Mouse (Mus musculus) midbrain, embryonic 13.5 days (tissue): ENCODE results near the gene Apon. TPM values are rescaled to one million over a fixed set of nuclear protein-coding genes. Genes with fewer than 3 reads are reported as not detected.
"Not testable (repeated sequence)": the region's sequence is repeated elsewhere in the genome, so short reads cannot be mapped to it uniquely, and the experiment has no call there.

Experiments
- ATAC-seq: fragments of 200-750 bp; cut with Nextera tagmentation; 2 replicates; pipeline ENCODE4 v1.8.0; 2017; ENCODE audit warnings: mild to moderate bottlenecking, moderate TSS enrichment, moderate library complexity
- H3K27ac ChIP-seq: fragments of 300-500 bp; sonication (generic); 2 replicates; pipeline ENCODE4 v1.5.1; 2015; ENCODE audit warnings: inconsistent platforms, mild to moderate bottlenecking, moderate library complexity
- H3K27me3 ChIP-seq: fragments of 300-500 bp; sonication (generic); 2 replicates; pipeline ENCODE4 v1.6.1; 2015; ENCODE audit warnings: mild to moderate bottlenecking, inconsistent platforms
- H3K36me3 ChIP-seq: fragments of 300-500 bp; sonication (generic); 2 replicates; pipeline ENCODE4 v1.6.1; 2015; ENCODE audit warnings: mild to moderate bottlenecking, inconsistent platforms
- H3K4me1 ChIP-seq: fragments of 300-500 bp; sonication (generic); replicated peaks from 2 replicates; pipeline ENCODE4 v1.6.1; 2015; ENCODE audit warnings: inconsistent platforms
- H3K4me2 ChIP-seq: fragments of 300-500 bp; sonication (generic); replicated peaks from 2 replicates; pipeline ENCODE4 v1.6.1; 2015; ENCODE audit warnings: moderate library complexity, mild to moderate bottlenecking, inconsistent platforms
- H3K4me3 ChIP-seq: fragments of 300-500 bp; sonication (generic); replicated peaks from 2 replicates; pipeline ENCODE4 v1.5.1; 2015; ENCODE audit warnings: mild to moderate bottlenecking, inconsistent platforms
- H3K9ac ChIP-seq: fragments of 300-500 bp; sonication (generic); replicated peaks from 2 replicates; pipeline ENCODE4 v1.6.1; 2015; ENCODE audit warnings: mild to moderate bottlenecking, inconsistent platforms
- H3K9me3 ChIP-seq: fragments of 300-500 bp; sonication (generic); 2 replicates; pipeline ENCODE4 v1.6.1; 2016; ENCODE audit warnings: mild to moderate bottlenecking, inconsistent platforms
- WGBS: fragments of 180-500 bp; shearing (Covaris S2); methylation state at CpG from one replicate; pipeline ENCODE4 v1.1.7; 2015; 5-methylcytosine and 5-hydroxymethylcytosine counted together
- polyA plus RNA-seq: library from polyadenylated mRNA; unstranded; fragments of >200 nt; fragmentation: Nextera tagmentation; extraction: Ambion mirVana; gene quantifications from 2 replicates; pipeline ENCODE4 v1.2.1, GENCODE M21; 2015

Apon gene
- polyA plus RNA-seq, 1 experiment from 2014 or later: 0.15 TPM

DNA sequence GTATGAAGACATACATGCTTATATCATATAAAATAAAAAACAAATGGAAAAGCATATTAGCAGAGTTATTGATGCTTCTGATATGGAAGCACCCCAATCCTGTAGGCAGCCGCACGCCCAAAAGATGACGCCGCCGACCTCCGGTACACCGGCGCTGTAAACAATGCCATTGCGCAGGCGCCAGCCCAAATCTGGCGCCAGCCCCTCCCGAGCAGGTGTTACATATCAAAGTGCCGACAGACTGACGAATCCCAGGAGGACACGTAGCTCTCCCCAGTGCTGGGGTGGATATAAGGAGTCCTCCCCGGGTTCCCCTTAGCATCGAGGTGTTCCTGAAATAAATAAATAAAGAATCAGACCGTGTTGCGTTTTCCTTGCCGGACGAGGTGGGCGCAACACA is 8.4 kb downstream of the Apon start:
- Histone ChIP-seq H3K4me1 (no peaks in the 10 kb centered on the region), H3K9ac (no peak overlapping the region), H3K9me3 (no peaks in the 10 kb centered on the region), H3K27me3 (no peaks in the 10 kb centered on the region), H3K36me3 (no peaks in the 10 kb centered on the region), H3K27ac (no peak overlapping the region), H3K4me2 (no peak overlapping the region), H3K4me3 (no peak overlapping the region)
- 80% methylated on average over 22 of the region's 22 CpGs for WGBS
- ATAC-seq: no peak

DNA sequence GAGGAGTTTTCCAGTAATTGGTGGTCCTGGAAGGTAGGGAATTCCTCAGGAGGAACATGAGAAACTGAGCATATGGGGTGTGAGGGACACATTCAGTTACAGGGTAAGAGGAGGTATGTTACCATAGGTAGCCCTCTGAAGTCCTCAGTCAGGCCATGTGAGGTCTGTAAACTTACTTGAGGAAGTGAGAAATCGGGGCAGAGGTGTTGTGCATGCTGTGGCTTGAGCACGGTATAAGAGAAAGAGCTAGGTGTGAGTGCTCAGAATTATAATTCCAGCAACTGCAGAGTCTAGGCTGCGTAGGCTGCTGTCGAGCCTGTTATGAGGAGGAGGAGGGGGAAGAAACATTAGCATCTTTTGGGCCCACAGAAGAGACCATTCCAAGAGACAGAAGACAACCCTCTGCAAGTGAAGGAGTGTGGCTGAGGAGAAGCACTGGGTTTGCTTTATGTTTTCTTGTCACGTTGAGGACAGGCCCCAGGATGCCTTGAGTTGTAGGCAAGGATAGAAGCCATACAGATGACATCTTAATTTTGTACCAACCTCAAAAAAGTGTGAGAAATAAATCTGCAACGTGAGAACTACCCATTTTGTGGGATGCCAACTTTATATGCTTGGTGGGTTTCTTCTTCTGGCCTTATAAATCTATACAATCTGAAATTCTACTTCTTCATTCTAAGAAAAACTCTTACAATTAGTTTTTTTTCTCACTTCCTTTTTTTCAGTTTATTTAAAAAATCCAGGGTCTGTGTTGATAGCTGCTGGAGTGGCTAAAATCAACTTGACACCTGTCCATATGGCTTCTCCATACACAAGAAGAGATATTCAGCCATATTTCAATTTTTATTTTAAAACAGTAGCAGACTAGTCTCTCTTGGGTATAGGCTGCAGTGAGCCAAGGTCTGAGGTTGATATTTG is 9.8 kb downstream of the Apon start:
- no peak for ATAC-seq
- no peak overlapping the region for H3K9ac ChIP-seq
- 82% methylated on average over 6 of the region's 6 CpGs for WGBS
- H3K4me1 ChIP-seq: no peaks in the 10 kb centered on the region
- no peak overlapping the region for H3K4me2 ChIP-seq
- no peak overlapping the region for H3K4me3 ChIP-seq
- 0 out of 2 replicates have a peak, but pooled peaks cover 3% of the 10 kb centered on the region for H3K27me3 ChIP-seq
- H3K36me3 ChIP-seq: no peaks in the 10 kb centered on the region
- no peak overlapping the region for H3K27ac ChIP-seq
- no peaks in the 10 kb centered on the region for H3K9me3 ChIP-seq

DNA sequence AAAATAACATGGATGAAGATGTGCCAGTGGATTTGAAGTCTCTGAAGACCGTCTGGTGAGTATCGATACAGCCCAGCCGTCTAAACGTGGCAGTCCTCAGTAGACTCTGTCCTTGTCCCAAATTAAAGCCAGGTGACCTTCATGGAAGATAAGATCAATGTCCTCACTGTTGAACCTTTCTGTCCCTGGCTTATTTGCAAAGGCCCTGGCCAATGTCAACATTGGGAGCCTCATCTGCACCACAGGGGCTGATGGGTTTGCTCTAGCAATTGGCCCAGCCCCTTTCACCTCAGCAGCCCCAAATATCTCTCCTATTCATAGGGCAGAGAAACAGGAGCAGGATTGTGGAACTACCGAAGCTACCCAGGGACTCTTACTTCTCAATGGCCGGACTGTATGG is 14.5 kb downstream of the Apon start, which contains the start of gene Apof:
TSS of gene Apof (plus strand) at position 301 of the 400 bp plus-strand sequence.
- WGBS: 87% methylated on average over 6 of the region's 6 CpGs
- Histone ChIP-seq H3K9me3 (no peaks in the 10 kb centered on the region), H3K36me3 (no peaks in the 10 kb centered on the region), H3K4me1 (peaks cover 7% of the 10 kb centered on the region; the same call in 1 of the 2 replicates), H3K4me2 (no peak within 1 kb of the TSS), H3K9ac (no peak within 1 kb of the TSS), H3K27me3 (0 out of 2 replicates have a peak, but pooled peaks cover 7% of the 10 kb centered on the region), H3K4me3 (no peak within 1 kb of the TSS), H3K27ac (no peak within 1 kb of the TSS)
- ATAC-seq: no peak

DNA sequence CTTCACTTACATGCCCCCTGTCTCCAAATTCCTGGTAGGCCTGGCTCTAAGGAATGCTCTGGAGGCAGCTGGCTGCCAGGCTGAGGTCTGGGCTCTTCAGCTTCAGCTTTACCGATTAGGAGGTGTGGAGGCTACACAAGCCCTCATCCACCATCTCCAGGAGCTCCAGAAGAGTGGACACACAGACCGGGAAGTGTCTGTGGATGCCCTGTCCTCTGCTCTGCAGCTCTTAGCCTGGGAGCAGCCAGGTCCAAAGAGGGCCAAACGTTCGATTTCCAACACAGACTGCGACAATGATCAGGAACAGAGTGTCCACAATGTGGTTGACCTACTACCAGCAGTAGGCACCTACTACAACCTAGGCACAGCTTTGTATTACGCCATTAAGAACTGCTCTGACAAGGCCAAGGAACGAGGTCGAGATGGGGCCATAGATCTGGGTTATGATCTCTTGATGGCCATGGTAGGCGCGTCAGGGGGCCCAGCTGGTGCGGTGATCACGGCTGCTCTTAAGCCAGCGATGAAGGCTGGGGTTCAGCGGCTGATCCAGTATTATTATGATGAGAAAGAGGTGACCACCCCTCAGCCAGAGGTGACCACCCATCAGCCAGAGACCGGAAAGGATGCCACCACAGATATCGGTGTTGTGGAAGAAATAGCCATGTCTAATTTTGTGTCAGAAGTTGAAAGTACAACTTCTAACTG is 15.5 kb downstream of the Apon start:
- H3K4me3 ChIP-seq: no peak overlapping the region
- peaks cover 7% of the 10 kb centered on the region; the same call in 1 of the 2 replicates for H3K4me1 ChIP-seq
- H3K27ac ChIP-seq: no peak overlapping the region
- ATAC-seq: no peak
- H3K27me3 ChIP-seq: 0 out of 2 replicates have a peak, but pooled peaks cover 7% of the 10 kb centered on the region
- no peaks in the 10 kb centered on the region for H3K36me3 ChIP-seq
- WGBS: 89% methylated on average over 16 of the region's 16 CpGs
- H3K9ac ChIP-seq: no peak overlapping the region
- H3K9me3 ChIP-seq: no peaks in the 10 kb centered on the region
- H3K4me2 ChIP-seq: peak overlapping the region; percentile 68

DNA sequence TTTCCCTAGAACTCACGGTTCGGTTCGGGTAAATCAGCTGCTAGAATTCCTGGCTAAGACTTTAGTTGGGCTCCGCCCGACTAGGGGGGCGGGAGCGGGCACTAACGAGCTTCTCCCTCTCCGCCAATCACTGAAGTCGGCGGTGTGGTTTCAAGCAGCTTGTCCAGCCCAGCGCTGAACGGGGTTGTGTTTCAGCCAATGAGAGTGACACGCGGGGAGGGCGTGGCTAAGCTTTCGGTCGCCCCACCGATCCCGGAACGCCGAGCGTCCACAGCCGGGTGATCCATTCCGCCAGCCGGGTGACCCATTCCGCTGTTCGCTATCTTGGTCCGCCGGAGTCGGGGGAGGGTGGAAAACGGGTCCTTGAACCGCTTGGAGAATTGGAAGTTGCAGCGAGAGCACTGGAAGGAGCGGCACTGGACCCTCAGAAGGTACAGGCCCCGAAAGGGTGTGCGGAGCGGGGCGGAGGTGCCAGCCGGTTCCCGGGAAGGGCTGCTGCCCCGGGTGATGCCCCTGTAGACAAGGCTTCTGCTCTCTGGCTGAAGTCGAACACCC is 16.5 kb downstream of the Apon start, which contains the start of gene Stat2:
TSS of gene Stat2 (plus strand) at position 273 of the 555 bp plus-strand sequence.
- peak; percentile 99 for ATAC-seq
- under 1% methylated on average over 43 of the region's 43 CpGs for WGBS
- H3K4me2 ChIP-seq: peak within 1 kb of the TSS; percentile 68

DNA sequence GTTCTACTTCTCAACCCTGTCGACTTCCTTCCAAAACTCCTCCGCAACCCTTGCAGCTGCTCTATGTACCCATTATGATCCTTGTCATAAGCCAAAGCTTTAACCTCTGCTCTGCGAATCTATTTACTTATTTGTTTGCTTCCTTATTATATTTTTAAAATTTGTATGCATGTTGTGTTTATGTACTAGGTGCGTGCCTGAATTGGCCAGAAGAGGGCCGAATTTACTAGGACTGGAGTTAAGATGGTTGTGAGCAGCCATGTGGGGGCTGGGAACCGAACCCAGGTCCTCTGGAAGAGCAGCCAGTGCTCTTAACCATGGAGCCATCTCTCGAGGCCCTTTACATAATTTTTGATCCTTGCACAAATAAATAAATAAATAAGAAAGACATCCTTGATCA is 17.0 kb downstream of the Apon start:
- 44% methylated on average over 7 of the region's 7 CpGs for WGBS
- Histone ChIP-seq H3K27me3 (0 out of 2 replicates have a peak, but pooled peaks cover 7% of the 10 kb centered on the region), H3K4me3 (peak overlapping the region; percentile 81), H3K36me3 (no peaks in the 10 kb centered on the region), H3K4me2 (peak overlapping the region; percentile 68), H3K27ac (peak overlapping the region; percentile 83), H3K9ac (peak overlapping the region; percentile 76), H3K9me3 (no peaks in the 10 kb centered on the region), H3K4me1 (peaks cover 7% of the 10 kb centered on the region; the same call in 1 of the 2 replicates)
- ATAC-seq: no peak

More for the DNA sequence above, 16.5 kb downstream of the Apon start, which contains the start of gene Stat2:
- Histone ChIP-seq H3K4me1 (peaks cover 7% of the 10 kb centered on the region; the same call in 1 of the 2 replicates), H3K4me3 (peak within 1 kb of the TSS; percentile 81), H3K9me3 (no peaks in the 10 kb centered on the region), H3K27me3 (0 out of 2 replicates have a peak, but pooled peaks cover 7% of the 10 kb centered on the region), H3K9ac (peak within 1 kb of the TSS; percentile 76), H3K27ac (peak within 1 kb of the TSS; percentile 83), H3K36me3 (no peaks in the 10 kb centered on the region)

DNA sequence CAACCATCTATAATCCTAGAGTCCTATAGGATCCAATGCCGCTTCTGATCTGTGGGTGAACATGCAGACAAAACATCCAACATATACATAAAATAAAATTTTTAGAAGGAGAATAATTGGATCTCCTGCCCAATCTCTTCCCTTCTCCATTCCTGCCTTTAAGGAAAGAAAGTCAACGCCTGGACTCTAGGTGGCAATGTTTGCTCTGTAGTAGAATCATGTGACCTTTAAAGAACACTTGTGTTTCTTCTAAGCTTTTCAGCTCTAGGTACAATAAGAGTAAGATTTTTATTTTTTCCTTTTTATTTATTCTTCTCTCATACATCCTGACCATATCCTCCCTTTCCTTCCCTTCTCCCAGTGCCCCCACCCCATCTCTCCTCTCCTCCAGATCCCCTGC is 18.0 kb downstream of the Apon start:
- no peak overlapping the region for H3K4me3 ChIP-seq
- H3K4me2 ChIP-seq: no peak overlapping the region
- H3K9me3 ChIP-seq: no peaks in the 10 kb centered on the region
- no peak overlapping the region for H3K9ac ChIP-seq
- H3K4me1 ChIP-seq: peaks cover 7% of the 10 kb centered on the region; the same call in 1 of the 2 replicates
- H3K27ac ChIP-seq: no peak overlapping the region
- WGBS: 58% methylated on average over 2 of the region's 2 CpGs
- ATAC-seq: no peak
- H3K36me3 ChIP-seq: peaks cover 5% of the 10 kb centered on the region; the same call in 1 of the 2 replicates
- H3K27me3 ChIP-seq: 0 out of 2 replicates have a peak, but pooled peaks cover 7% of the 10 kb centered on the region

DNA sequence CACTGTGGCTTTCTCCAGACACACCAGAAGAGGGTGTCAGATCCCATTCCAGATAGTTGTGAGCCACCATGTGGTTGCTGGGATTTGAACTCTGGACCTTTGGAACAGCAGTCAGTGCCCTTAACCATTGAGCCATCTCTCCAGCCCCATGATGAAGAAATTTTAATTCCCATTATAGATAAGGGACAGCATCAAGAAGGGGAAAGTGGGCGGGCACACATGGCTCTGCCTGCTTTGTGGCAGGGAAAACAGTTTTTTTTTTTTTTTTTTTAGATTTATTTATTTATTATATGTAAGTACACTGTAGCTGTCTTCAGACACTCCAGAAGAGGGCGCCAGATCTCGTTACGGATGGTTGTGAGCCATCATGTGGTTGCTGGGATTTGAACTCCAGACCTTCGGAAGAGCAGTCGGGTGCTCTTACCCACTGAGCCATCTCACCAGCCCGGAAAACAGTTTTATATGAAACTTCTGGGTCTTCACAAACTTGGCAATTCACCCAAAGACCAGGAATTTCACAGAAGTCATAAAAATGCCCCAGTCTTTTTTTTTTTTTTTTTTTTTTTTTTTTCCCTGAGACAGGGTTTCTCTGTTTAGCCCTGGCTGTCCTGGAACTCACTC is 19.0 kb downstream of the Apon start:
- ATAC-seq, H3K27ac ChIP-seq, H3K4me2 ChIP-seq, H3K4me1 ChIP-seq, H3K4me3 ChIP-seq, H3K9me3 ChIP-seq, H3K27me3 ChIP-seq, H3K9ac ChIP-seq: not testable (repeated sequence)
- peaks cover 12% of the 10 kb centered on the region for H3K36me3 ChIP-seq
- 91% methylated on average over 5 of the region's 7 CpGs for WGBS

DNA sequence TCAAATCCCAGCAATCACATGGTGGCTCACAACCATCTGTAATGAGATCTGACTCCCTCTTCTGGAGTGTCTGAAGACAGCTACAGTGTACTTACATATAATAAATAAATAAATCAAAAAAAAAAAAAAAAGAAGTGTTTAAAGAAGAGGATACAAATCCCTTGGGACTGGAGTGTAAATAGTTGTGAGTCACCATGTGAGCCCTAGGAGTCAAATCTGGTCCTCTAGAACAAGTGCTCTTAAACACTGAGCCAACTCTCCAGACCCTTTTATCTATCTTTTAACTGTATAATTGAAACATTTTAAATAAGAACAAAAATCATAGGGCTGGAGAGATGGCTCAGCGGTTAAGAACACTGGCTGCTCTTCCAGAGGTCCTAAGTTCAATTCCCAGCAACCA is 21.5 kb downstream of the Apon start:
- not testable (repeated sequence) for ATAC-seq, H3K4me2 ChIP-seq, H3K4me1 ChIP-seq, H3K4me3 ChIP-seq, H3K9me3 ChIP-seq, H3K27ac ChIP-seq, H3K9ac ChIP-seq, H3K27me3 ChIP-seq
- H3K36me3 ChIP-seq: peaks cover 27% of the 10 kb centered on the region
- 100% methylated on average over 1 of the region's 1 CpGs for WGBS

DNA sequence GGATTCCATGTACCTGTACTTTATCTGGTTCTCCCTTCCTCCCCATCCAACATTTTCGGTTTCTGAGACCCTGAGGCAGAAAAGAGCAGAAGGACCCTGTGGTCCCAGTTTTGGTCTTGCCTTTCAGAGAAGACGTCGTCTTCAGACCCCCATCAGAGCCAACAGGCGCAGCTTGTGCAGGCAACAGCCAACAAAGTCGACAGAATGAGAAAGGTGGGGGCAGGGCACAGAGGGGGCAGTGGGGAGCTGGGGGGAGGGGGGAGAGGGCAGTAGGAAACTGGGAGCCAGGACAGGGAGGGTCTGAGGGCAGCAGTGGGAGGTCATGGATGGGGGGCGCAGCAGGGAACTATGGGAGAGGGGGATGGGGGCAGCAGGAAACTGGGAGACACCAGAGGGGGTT is 24.3 kb downstream of the Apon start:
- WGBS: 60% methylated on average over 6 of the region's 6 CpGs
- no peak overlapping the region for H3K9ac ChIP-seq
- H3K27me3 ChIP-seq: no peaks in the 10 kb centered on the region
- H3K4me2 ChIP-seq: no peak overlapping the region
- H3K36me3 ChIP-seq: peaks cover 53% of the 10 kb centered on the region
- H3K27ac ChIP-seq: no peak overlapping the region
- no peak overlapping the region for H3K4me3 ChIP-seq
- H3K9me3 ChIP-seq: no peaks in the 10 kb centered on the region
- no peaks in the 10 kb centered on the region for H3K4me1 ChIP-seq
- ATAC-seq: no peak

DNA sequence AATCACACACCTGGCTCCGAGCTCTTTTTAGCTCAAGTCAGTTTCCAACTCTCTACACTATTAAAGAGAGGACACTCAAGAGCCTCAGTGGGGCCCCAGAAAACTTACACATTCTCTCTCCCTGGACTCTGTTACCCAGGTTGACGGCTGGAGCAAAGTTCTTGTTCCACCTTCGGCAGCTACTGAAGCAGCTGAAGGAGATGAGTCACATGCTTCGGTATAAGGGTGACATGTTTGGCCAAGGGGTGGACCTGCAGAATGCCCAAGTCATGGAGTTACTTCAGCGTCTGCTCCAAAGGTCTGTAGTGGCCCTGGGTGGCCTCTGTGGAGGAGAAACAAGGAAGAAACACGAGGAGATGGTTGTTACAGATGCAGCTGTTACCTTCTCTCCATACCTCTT is 27.0 kb downstream of the Apon start:
- Histone ChIP-seq H3K4me3 (no peak overlapping the region), H3K27me3 (no peaks in the 10 kb centered on the region), H3K9me3 (no peaks in the 10 kb centered on the region), H3K4me1 (no peaks in the 10 kb centered on the region), H3K4me2 (no peak overlapping the region), H3K27ac (no peak overlapping the region), H3K9ac (no peak overlapping the region), H3K36me3 (peaks cover 75% of the 10 kb centered on the region)
- no peak for ATAC-seq
- 90% methylated on average over 6 of the region's 6 CpGs for WGBS
